Mouse (Mus musculus) E14TG2a.4 (cell line): ENCODE results near the gene Asb4.

ENCODE experiments used
- H3K27me3 ChIP-seq: 2 replicates; pipeline ENCODE4 v1.6.1; 2014; ENCODE audit warnings: low read length, control low read depth; ENCODE audit not compliant: insufficient read depth
- H3K36me3 ChIP-seq: 2 replicates; pipeline ENCODE4 v1.6.1; 2014; ENCODE audit warnings: low read length, control low read depth; ENCODE audit not compliant: insufficient read depth
- H3K4me1 ChIP-seq: replicated peaks from 2 replicates; pipeline ENCODE4 v1.6.1; 2014; ENCODE audit warnings: low read depth, low read length, control low read depth
- H3K4me3 ChIP-seq: replicated peaks from 2 replicates; pipeline ENCODE4 v1.5.1; 2014; ENCODE audit warnings: mild to moderate bottlenecking, low read length
- H3K9me3 ChIP-seq: 2 replicates; pipeline ENCODE4 v1.6.1; 2014; ENCODE audit warnings: low read length, control low read depth
- CTCF ChIP-seq: conservative IDR thresholded peaks from 2 replicates; pipeline ENCODE4 v1.5.1; 2014; ENCODE audit warnings: low read length
- NANOG ChIP-seq: IDR thresholded peaks from 2 replicates; pipeline ENCODE4 v1.6.1; 2014; ENCODE audit warnings: borderline replicate concordance, low read length, mixed read lengths
- POU5F1 ChIP-seq: IDR thresholded peaks from 2 replicates; pipeline ENCODE4 v1.6.1; 2014; ENCODE audit warnings: low read length, borderline replicate concordance

Gene Asb4

GRCm38 (mm10) chr6:5385161-5385640 is 2.0 kb downstream of the Asb4 start:
- no peak overlapping the region for H3K4me3 ChIP-seq

GRCm38 (mm10) chr6:5386486-5386885 is 3.3 kb downstream of the Asb4 start:
- H3K27me3 ChIP-seq: no peaks in the 10 kb centered on the region
- H3K4me3 ChIP-seq: no peak overlapping the region
- no peaks in the 10 kb centered on the region for H3K36me3 ChIP-seq
- H3K9me3 ChIP-seq: no peaks in the 10 kb centered on the region
- peaks cover 33% of the 10 kb centered on the region for H3K4me1 ChIP-seq
- no peak for TF ChIP-seq POU5F1
- TF ChIP-seq NANOG: no peak
- no peak for TF ChIP-seq CTCF

More at GRCm38 (mm10) chr6:5385161-5385640, 2.0 kb downstream of the Asb4 start:
- H3K27me3 ChIP-seq: 0 out of 2 replicates have a peak, but pooled peaks cover 2% of the 10 kb centered on the region
- no peaks in the 10 kb centered on the region for H3K9me3 ChIP-seq
- H3K4me1 ChIP-seq: peaks cover 43% of the 10 kb centered on the region
- TF ChIP-seq NANOG (no peak), POU5F1 (no peak), CTCF (no peak)
- no peaks in the 10 kb centered on the region for H3K36me3 ChIP-seq

DNA sequence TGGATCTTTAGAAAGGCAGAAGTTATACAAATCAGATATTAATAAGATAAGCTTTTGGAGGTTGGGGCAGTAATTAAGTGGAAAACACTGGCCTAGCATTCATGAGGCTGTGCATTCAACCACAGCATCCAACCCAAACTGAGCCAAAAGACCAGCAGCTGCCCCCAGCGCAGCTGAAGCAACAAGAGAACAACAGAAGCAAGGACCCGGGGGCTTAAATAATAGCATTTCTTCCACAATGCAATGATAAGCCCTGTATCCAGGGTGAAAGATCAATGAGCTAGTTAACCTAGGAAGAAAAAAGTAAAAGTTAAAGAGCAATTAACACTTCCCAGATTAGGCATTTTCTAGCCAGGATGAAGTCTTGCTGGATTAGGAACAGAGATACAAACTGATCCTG is 4.2 kb downstream of the Asb4 start:
- Histone ChIP-seq H3K4me1 (peaks cover 26% of the 10 kb centered on the region), H3K9me3 (no peaks in the 10 kb centered on the region), H3K27me3 (no peaks in the 10 kb centered on the region), H3K4me3 (no peak overlapping the region), H3K36me3 (no peaks in the 10 kb centered on the region)
- TF ChIP-seq CTCF (no peak), POU5F1 (no peak), NANOG (no peak)

DNA sequence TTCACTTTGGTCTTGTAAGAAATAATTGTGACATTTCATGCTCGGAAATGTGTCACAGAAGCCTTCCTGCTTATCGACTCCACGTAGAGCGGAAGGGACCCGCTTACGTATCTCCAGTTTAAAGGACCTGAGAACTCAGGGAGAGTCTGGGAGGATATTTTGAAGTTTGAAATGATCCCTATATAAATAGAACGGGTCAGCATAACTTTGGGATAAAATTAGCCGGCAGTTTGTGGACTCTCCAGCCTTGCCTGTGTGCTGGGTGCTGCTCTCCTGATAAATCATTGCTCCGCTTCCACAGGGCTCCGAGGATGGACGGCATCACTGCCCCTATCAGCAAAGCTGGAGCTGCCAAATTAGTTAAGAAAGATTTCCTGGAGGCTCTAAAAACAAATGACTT is 7.1 kb downstream of the Asb4 start:
- Histone ChIP-seq H3K9me3 (no peaks in the 10 kb centered on the region), H3K27me3 (no peaks in the 10 kb centered on the region), H3K4me1 (peaks cover 4% of the 10 kb centered on the region; the same call in 1 of the 2 replicates), H3K36me3 (no peaks in the 10 kb centered on the region), H3K4me3 (no peak overlapping the region)
- no peak for TF ChIP-seq CTCF
- no peak for TF ChIP-seq NANOG
- TF ChIP-seq POU5F1: no peak

DNA sequence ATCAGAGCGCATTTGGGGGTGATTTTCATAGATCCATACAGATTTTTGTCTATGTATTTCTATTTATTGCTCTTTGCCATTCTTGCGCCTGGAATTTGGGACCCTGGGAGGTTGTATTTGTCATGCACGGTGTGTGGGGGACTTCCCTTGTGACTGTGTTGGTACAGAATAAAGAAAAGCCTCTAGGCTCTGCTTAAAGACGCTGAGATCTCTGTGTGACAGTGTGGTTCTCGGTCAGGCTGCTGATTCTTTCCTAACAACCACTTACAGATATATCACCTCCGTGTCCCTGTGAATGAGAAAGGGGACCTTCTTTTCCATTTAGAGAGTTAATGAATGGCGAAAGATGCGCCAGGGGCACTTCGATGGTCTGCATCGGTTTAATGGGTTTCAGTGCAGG is 7.8 kb downstream of the Asb4 start:
- TF ChIP-seq NANOG: no peak
- no peak for TF ChIP-seq POU5F1
- no peak for TF ChIP-seq CTCF
- peaks cover 3% of the 10 kb centered on the region; the same call in 1 of the 2 replicates for H3K4me1 ChIP-seq
- no peaks in the 10 kb centered on the region for H3K9me3 ChIP-seq
- 0 out of 2 replicates have a peak, but pooled peaks cover 2% of the 10 kb centered on the region for H3K27me3 ChIP-seq
- H3K4me3 ChIP-seq: no peak overlapping the region
- no peaks in the 10 kb centered on the region for H3K36me3 ChIP-seq

DNA sequence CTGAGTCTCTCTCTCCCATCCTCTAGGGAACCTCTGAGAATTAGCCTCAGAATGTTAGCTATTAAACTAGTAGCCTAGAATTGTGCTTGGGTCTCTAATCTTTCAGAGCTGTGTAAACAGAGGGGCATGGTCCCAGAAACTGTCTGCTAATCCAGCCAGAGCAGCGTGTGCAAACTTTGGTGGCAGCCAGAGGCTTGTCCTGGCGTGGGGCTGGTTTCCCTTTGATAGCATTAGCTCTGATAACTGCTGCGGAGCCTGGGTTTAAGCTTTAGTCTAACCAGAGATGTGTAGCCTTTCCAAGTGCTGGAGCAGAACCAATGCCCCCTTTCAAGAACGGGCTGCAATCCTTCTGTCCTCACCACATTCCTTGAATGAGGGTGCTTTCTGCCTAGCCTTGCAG is 11.8 kb downstream of the Asb4 start:
- 0 out of 2 replicates have a peak, but pooled peaks cover 3% of the 10 kb centered on the region for H3K4me1 ChIP-seq
- no peaks in the 10 kb centered on the region for H3K36me3 ChIP-seq
- H3K4me3 ChIP-seq: no peak overlapping the region
- H3K9me3 ChIP-seq: no peaks in the 10 kb centered on the region
- no peak for TF ChIP-seq CTCF
- no peak for TF ChIP-seq POU5F1
- no peak for TF ChIP-seq NANOG
- H3K27me3 ChIP-seq: 0 out of 2 replicates have a peak, but pooled peaks cover 9% of the 10 kb centered on the region

DNA sequence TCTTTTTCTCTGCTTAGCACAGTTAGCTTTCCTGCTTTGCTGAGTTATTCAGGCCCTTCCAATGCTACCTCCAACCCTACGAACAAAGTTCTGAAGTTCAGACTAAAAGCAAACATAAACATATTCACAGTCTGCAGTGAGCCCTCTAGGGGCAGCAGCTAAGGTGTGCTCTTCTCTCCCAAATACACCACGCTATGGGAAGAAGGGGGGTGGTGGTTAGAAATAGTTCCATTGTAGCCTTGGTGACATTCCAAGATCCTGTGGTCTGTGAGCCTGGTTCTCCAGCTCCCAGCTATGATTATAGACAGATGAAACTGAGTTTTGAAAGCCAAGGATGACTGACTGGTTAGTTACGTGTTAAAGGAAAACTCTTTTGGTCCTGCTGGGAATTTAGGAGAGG is 13.6 kb downstream of the Asb4 start:
- no peak overlapping the region for H3K4me3 ChIP-seq
- H3K36me3 ChIP-seq: no peaks in the 10 kb centered on the region
- no peaks in the 10 kb centered on the region for H3K9me3 ChIP-seq
- TF ChIP-seq CTCF (peak; percentile 12; the same call in 1 of the 2 replicates), NANOG (no peak), POU5F1 (no peak)
- H3K27me3 ChIP-seq: 0 out of 2 replicates have a peak, but pooled peaks cover 9% of the 10 kb centered on the region
- no peaks in the 10 kb centered on the region for H3K4me1 ChIP-seq

GRCm38 (mm10) chr6:5401394-5401793 is 18.2 kb downstream of the Asb4 start:
- Histone ChIP-seq H3K9me3 (no peaks in the 10 kb centered on the region), H3K4me3 (no peak overlapping the region), H3K4me1 (0 out of 2 replicates have a peak, but pooled peaks cover 7% of the 10 kb centered on the region), H3K36me3 (no peaks in the 10 kb centered on the region), H3K27me3 (0 out of 2 replicates have a peak, but pooled peaks cover 6% of the 10 kb centered on the region)
- TF ChIP-seq POU5F1 (no peak), CTCF (peak; percentile 76), NANOG (no peak)

DNA sequence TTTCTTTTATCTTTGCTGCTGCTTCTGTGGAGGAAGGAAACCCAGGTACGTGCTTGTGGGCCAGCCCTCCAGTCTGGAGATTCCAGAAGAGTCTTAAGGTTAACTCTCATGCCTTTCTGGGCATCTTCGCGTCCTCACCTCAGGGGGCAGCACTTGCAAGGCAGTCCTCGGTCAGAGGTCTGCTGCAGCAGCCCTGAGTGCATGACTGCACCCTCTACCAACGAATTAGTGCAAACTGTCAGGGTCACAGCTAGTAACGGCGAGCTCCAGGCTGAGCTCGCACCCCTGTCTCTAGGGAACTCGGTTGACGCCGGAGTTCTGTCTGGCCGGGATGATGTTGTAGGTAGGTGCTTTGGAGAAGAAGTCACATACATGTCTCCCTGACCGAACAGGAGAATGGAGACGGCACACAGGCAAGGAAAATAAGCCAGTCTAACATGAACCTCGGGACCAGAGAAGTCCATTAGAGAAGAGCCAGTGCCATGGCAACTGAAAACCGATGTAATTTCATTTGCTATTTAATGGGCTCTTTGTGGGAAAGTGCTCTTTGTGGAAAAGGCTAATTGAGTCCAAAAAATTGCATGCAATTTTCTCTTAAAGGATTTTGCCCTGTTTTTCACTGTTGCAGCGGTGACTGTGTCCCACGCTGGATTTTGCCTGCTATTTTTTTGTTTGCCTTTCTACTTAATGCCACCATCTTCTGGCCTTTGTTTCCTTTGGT is 20.1 kb downstream of the Asb4 start:
- no peak overlapping the region for H3K4me3 ChIP-seq
- H3K27me3 ChIP-seq: no peaks in the 10 kb centered on the region
- 0 out of 2 replicates have a peak, but pooled peaks cover 7% of the 10 kb centered on the region for H3K4me1 ChIP-seq
- H3K9me3 ChIP-seq: no peaks in the 10 kb centered on the region
- H3K36me3 ChIP-seq: no peaks in the 10 kb centered on the region
- TF ChIP-seq CTCF: no peak
- no peak for TF ChIP-seq POU5F1
- TF ChIP-seq NANOG: no peak
